Mouse (Mus musculus) forebrain, embryonic 14.5 days (tissue): ENCODE results near the gene Tnni3k. TPM values are rescaled to one million over a fixed set of nuclear protein-coding genes. Genes with fewer than 3 reads are reported as not detected.

Source experiments
- ATAC-seq: fragments of 200-750 bp; cut with Nextera tagmentation; 2 replicates; pipeline ENCODE4 v1.8.0; 2017; ENCODE audit warnings: mild to moderate bottlenecking, moderate library complexity
- DNase-seq: peaks from one replicate; pipeline ENCODE4 v3.0.0-alpha.2; 2015; ENCODE audit warnings: low spot score
- H3K27ac ChIP-seq: fragments of 300-500 bp; sonication (generic); 2 replicates; pipeline ENCODE4 v1.5.1; 2014; ENCODE audit warnings: low read depth, mild to moderate bottlenecking, control low read depth, low read length, moderate library complexity
- H3K27me3 ChIP-seq: fragments of 300-500 bp; sonication (generic); replicated peaks from 2 replicates; pipeline ENCODE4 v1.6.1; 2014; ENCODE audit warnings: low read length, control low read depth, mixed read lengths; ENCODE audit not compliant: control insufficient read depth, insufficient read depth
- H3K36me3 ChIP-seq: fragments of 300-500 bp; sonication (generic); 2 replicates; pipeline ENCODE4 v1.6.1; 2014; ENCODE audit warnings: low read length, control low read depth; ENCODE audit not compliant: control insufficient read depth, insufficient read depth
- H3K4me1 ChIP-seq: fragments of 300-500 bp; sonication (generic); 2 replicates; pipeline ENCODE4 v1.6.1; 2014; ENCODE audit warnings: antibody characterized with exemption, low read length, control low read depth; ENCODE audit not compliant: control insufficient read depth, insufficient read depth
- H3K4me2 ChIP-seq: fragments of 300-500 bp; sonication (generic); 2 replicates; pipeline ENCODE4 v1.6.1; 2014; ENCODE audit warnings: mild to moderate bottlenecking, control low read depth, low read length
- H3K4me3 ChIP-seq: fragments of 300-500 bp; sonication (generic); 2 replicates; pipeline ENCODE4 v1.5.1; 2014; ENCODE audit warnings: low read depth, low read length, control low read depth
- H3K9ac ChIP-seq: fragments of 300-500 bp; sonication (generic); 2 replicates; pipeline ENCODE4 v1.6.1; 2014; ENCODE audit warnings: mild to moderate bottlenecking, low read length, control low read depth, moderate library complexity
- H3K9me3 ChIP-seq: fragments of 300-500 bp; sonication (generic); replicated peaks from 2 replicates; pipeline ENCODE4 v1.6.1; 2016; ENCODE audit warnings: low read length, control low read depth, mixed read lengths; ENCODE audit not compliant: control insufficient read depth
- whole genome bisulfite sequencing: fragments of 180-500 bp; shearing (Covaris S2); extraction: QIAGEN DNeasy Blood & Tissue Kit; methylation state at CpG from one replicate; pipeline ENCODE4 v1.1.7; 2014; 5-methylcytosine and 5-hydroxymethylcytosine counted together
- polyA plus RNA-seq: library from polyadenylated mRNA; unstranded; fragments of >200 nt; fragmentation: Nextera tagmentation; extraction: Ambion mirVana; gene quantifications from 2 replicates; pipeline ENCODE4 v1.2.1, GENCODE M21; 2014

The Tnni3k gene
- polyA plus RNA-seq, 1 experiment from 2014 or later = 0.10 TPM

- DNase-seq = no peak
- Histone ChIP-seq H3K4me1 (peaks cover 24% of the 10 kb centered on the region), H3K9me3 (no peaks in the 10 kb centered on the region), H3K27ac (peak overlapping the region; percentile 78), H3K9ac (no peak overlapping the region), H3K27me3 (no peaks in the 10 kb centered on the region), H3K4me3 (no peak overlapping the region), H3K36me3 (no peaks in the 10 kb centered on the region), H3K4me2 (no peak overlapping the region)
- 58% methylated on average over 2 of the region's 2 CpGs for WGBS
- ATAC-seq = no peak
Observed at GRCm38 (mm10) chr3:154815606-154816005, 239.6 kb downstream of the Tnni3k start.

- no peak for DNase-seq
- H3K4me1 ChIP-seq = peaks cover 26% of the 10 kb centered on the region
- no peaks in the 10 kb centered on the region for H3K27me3 ChIP-seq
- WGBS = 82% methylated on average over 1 of the region's 1 CpGs
- H3K36me3 ChIP-seq = no peaks in the 10 kb centered on the region
- H3K4me3 ChIP-seq = no peak overlapping the region
- no peak for ATAC-seq
- H3K4me2 ChIP-seq = no peak overlapping the region
- H3K9ac ChIP-seq = no peak overlapping the region
- no peak overlapping the region for H3K27ac ChIP-seq
- no peaks in the 10 kb centered on the region for H3K9me3 ChIP-seq
Observed at GRCm38 (mm10) chr3:154812893-154813292, 242.3 kb downstream of the Tnni3k start.

GRCm38 (mm10) chr3:154811833-154812232 is 243.4 kb downstream of the Tnni3k start:
- no peaks in the 10 kb centered on the region for H3K36me3 ChIP-seq
- ATAC-seq = no peak
- H3K4me3 ChIP-seq = no peak overlapping the region
- H3K4me1 ChIP-seq = peaks cover 22% of the 10 kb centered on the region
- no peaks in the 10 kb centered on the region for H3K27me3 ChIP-seq
- no peak overlapping the region for H3K27ac ChIP-seq
- H3K9ac ChIP-seq = no peak overlapping the region; the same call in 1 of the 2 replicates
- H3K9me3 ChIP-seq = no peaks in the 10 kb centered on the region
- DNase-seq = no peak
- no peak overlapping the region for H3K4me2 ChIP-seq
- 69% methylated on average over 9 of the region's 9 CpGs for WGBS

GRCm38 (mm10) chr3:154811281-154811680 is 243.9 kb downstream of the Tnni3k start:
- peak; percentile 43 for DNase-seq
- ATAC-seq = peak; percentile 28; the same call in 1 of the 2 replicates
- no peak overlapping the region for H3K4me2 ChIP-seq

GRCm38 (mm10) chr3:154810273-154810870 is 244.8 kb downstream of the Tnni3k start:
- no peaks in the 10 kb centered on the region for H3K36me3 ChIP-seq
- no peak overlapping the region for H3K4me3 ChIP-seq
- H3K27me3 ChIP-seq = no peaks in the 10 kb centered on the region
- WGBS = 72% methylated on average over 7 of the region's 7 CpGs
- H3K4me1 ChIP-seq = peaks cover 17% of the 10 kb centered on the region; the same call in 1 of the 2 replicates
- H3K4me2 ChIP-seq = no peak overlapping the region
- no peak overlapping the region for H3K9ac ChIP-seq
- DNase-seq (no peak), ATAC-seq (no peak)
- H3K27ac ChIP-seq = no peak overlapping the region; the same call in 1 of the 2 replicates
- H3K9me3 ChIP-seq = no peaks in the 10 kb centered on the region

More at GRCm38 (mm10) chr3:154811281-154811680, 243.9 kb downstream of the Tnni3k start:
- no peaks in the 10 kb centered on the region for H3K36me3 ChIP-seq
- H3K27ac ChIP-seq = no peak overlapping the region
- H3K27me3 ChIP-seq = no peaks in the 10 kb centered on the region
- H3K4me1 ChIP-seq = peaks cover 23% of the 10 kb centered on the region
- no peaks in the 10 kb centered on the region for H3K9me3 ChIP-seq
- no peak overlapping the region for H3K4me3 ChIP-seq
- WGBS = 26% methylated on average over 9 of the region's 9 CpGs
- peak overlapping the region; percentile 43; the same call in 1 of the 2 replicates for H3K9ac ChIP-seq

GRCm38 (mm10) chr3:154806626-154807025 is 248.6 kb downstream of the Tnni3k start:
- Histone ChIP-seq H3K4me3 (no peak overlapping the region), H3K36me3 (no peaks in the 10 kb centered on the region), H3K27me3 (no peaks in the 10 kb centered on the region), H3K4me1 (peaks cover 17% of the 10 kb centered on the region; the same call in 1 of the 2 replicates), H3K9me3 (no peaks in the 10 kb centered on the region), H3K4me2 (no peak overlapping the region), H3K27ac (peak overlapping the region; percentile 67; the same call in 1 of the 2 replicates), H3K9ac (0 out of 2 replicates have a peak overlapping the region, but pooled peaks have one; percentile 9)
- WGBS = 39% methylated on average over 7 of the region's 7 CpGs
- ATAC-seq (peak; percentile 82), DNase-seq (peak; percentile 83)

GRCm38 (mm10) chr3:154800888-154801429 is 254.2 kb downstream of the Tnni3k start:
- DNase-seq (peak; percentile 71), ATAC-seq (peak; percentile 53)
- Histone ChIP-seq H3K27ac (no peak overlapping the region), H3K9ac (no peak overlapping the region), H3K4me2 (no peak overlapping the region), H3K9me3 (no peaks in the 10 kb centered on the region), H3K4me1 (peaks cover 13% of the 10 kb centered on the region), H3K27me3 (no peaks in the 10 kb centered on the region), H3K4me3 (no peak overlapping the region), H3K36me3 (no peaks in the 10 kb centered on the region)
- 36% methylated on average over 8 of the region's 8 CpGs for WGBS

- DNase-seq (no peak), ATAC-seq (0 out of 2 replicates have a peak, but pooled peaks have one; percentile 6)
- Histone ChIP-seq H3K27ac (no peak overlapping the region), H3K36me3 (no peaks in the 10 kb centered on the region), H3K4me1 (peaks cover 13% of the 10 kb centered on the region), H3K9ac (no peak overlapping the region), H3K27me3 (no peaks in the 10 kb centered on the region), H3K9me3 (no peaks in the 10 kb centered on the region), H3K4me3 (no peak overlapping the region), H3K4me2 (no peak overlapping the region)
- 36% methylated on average over 8 of the region's 8 CpGs for WGBS
Observed at GRCm38 (mm10) chr3:154800454-154800853, 254.8 kb downstream of the Tnni3k start.

- WGBS = 79% methylated on average over 4 of the region's 4 CpGs
- Histone ChIP-seq H3K4me3 (no peak overlapping the region), H3K36me3 (no peaks in the 10 kb centered on the region), H3K27me3 (no peaks in the 10 kb centered on the region), H3K9ac (no peak overlapping the region), H3K4me2 (no peak overlapping the region), H3K27ac (no peak overlapping the region), H3K9me3 (no peaks in the 10 kb centered on the region), H3K4me1 (peaks cover 13% of the 10 kb centered on the region)
- no peak for DNase-seq
- no peak for ATAC-seq
Observed at GRCm38 (mm10) chr3:154798806-154799205, 256.4 kb downstream of the Tnni3k start.
